Mouse (Mus musculus) lung, embryonic 15.5 days (tissue): ENCODE results near the gene Six5. TPM values are rescaled to one million over a fixed set of nuclear protein-coding genes. Genes with fewer than 3 reads are reported as not detected.

Source experiments
- ATAC-seq: fragments of 200-750 bp; cut with Nextera tagmentation; 2 replicates; pipeline ENCODE4 v1.8.0; 2017; ENCODE audit warnings: moderate number of reproducible peaks, borderline replicate concordance; ENCODE audit not compliant: low FRiP score, low TSS enrichment; ENCODE audit errors: extremely low read depth
- H3K27ac ChIP-seq: fragments of 300-500 bp; sonication (generic); 2 replicates; pipeline ENCODE4 v1.5.1; 2015; ENCODE audit warnings: moderate library complexity, mild to moderate bottlenecking, inconsistent platforms
- H3K27me3 ChIP-seq: fragments of 300-500 bp; sonication (generic); 2 replicates; pipeline ENCODE4 v1.6.1; 2015; ENCODE audit warnings: inconsistent platforms
- H3K36me3 ChIP-seq: fragments of 300-500 bp; sonication (generic); 2 replicates; pipeline ENCODE4 v1.6.1; 2015; ENCODE audit warnings: inconsistent platforms
- H3K4me1 ChIP-seq: fragments of 300-500 bp; sonication (generic); 2 replicates; pipeline ENCODE4 v1.6.1; 2015; ENCODE audit warnings: inconsistent platforms
- H3K4me2 ChIP-seq: fragments of 300-500 bp; sonication (generic); 2 replicates; pipeline ENCODE4 v1.6.1; 2015; ENCODE audit warnings: inconsistent platforms, mild to moderate bottlenecking, moderate library complexity
- H3K4me3 ChIP-seq: fragments of 300-500 bp; sonication (generic); 2 replicates; pipeline ENCODE4 v1.5.1; 2015; ENCODE audit warnings: mild to moderate bottlenecking, inconsistent platforms
- H3K9ac ChIP-seq: fragments of 300-500 bp; sonication (generic); 2 replicates; pipeline ENCODE4 v1.6.1; 2015; ENCODE audit warnings: inconsistent platforms
- H3K9me3 ChIP-seq: fragments of 300-500 bp; sonication (generic); 2 replicates; pipeline ENCODE4 v1.6.1; 2016; ENCODE audit warnings: inconsistent platforms
- WGBS: fragments of 180-500 bp; shearing (Covaris S2); methylation state at CpG from one replicate; pipeline ENCODE4 v1.1.7; 2015; 5-methylcytosine and 5-hydroxymethylcytosine counted together
- polyA plus RNA-seq: library from polyadenylated mRNA; unstranded; fragments of >200 nt; fragmentation: Nextera tagmentation; extraction: Ambion mirVana; gene quantifications from 2 replicates; pipeline ENCODE4 v1.2.1, GENCODE M21; 2015

The Six5 gene
- polyA plus RNA-seq: 9.5 and 9.7 TPM in 2 replicates

DNA sequence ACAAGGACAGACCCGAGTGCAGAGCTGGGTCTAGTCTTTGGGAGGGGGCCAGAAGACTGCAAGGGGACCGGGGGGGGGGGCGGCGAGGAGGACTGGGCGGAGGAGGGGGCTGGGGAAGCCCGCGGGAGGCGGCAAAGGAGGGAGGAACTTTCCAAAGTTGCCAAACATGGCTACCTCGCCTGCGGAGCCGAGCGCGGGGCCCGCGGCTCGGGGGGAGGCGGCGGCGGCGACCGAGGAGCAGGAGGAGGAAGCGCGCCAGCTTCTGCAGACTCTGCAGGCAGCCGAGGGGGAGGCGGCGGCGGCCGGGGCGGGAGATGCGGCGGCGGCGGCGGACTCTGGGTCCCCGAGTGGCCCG lies at the start of gene Six5:
Six5 (plus strand) TSS at position 124 of the 355 bp plus-strand sequence.
- 1% methylated on average over 23 of the region's 36 CpGs for WGBS
- peaks cover 46% of the 10 kb centered on the region for H3K4me1 ChIP-seq
- peaks cover 25% of the 10 kb centered on the region for H3K36me3 ChIP-seq
- peak within 1 kb of the TSS; percentile 91 for H3K9ac ChIP-seq
- H3K27ac ChIP-seq: peak within 1 kb of the TSS; percentile 99
- H3K9me3 ChIP-seq: no peaks in the 10 kb centered on the region
- H3K4me3 ChIP-seq: peak within 1 kb of the TSS; percentile 86
- no peaks in the 10 kb centered on the region for H3K27me3 ChIP-seq
- ATAC-seq: peak; percentile 21; the same call in 1 of the 2 replicates
- peak within 1 kb of the TSS; percentile 92 for H3K4me2 ChIP-seq

DNA sequence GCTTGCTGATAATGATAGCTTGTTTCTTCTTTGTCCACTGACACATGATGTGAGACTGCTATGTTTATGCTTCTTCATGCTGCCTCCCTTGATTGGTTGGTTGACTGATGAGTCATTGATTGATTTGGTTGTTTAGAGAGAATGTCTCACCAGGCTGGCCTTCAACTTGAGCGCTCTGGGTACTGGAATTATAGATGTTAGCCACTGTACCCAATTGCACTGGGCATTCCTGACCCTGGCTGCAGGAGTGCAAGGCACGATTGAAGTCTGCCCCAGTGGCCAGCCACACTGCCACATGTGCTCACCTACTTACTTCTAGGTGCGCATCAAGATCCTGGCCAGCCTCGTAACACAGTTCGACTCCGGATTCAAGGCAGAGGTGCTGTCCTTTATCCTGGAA lies 49.8 kb upstream of the Six5 start:
- Histone ChIP-seq H3K27me3 (no peaks in the 10 kb centered on the region), H3K4me3 (no peak overlapping the region), H3K4me2 (no peak overlapping the region), H3K4me1 (no peaks in the 10 kb centered on the region), H3K27ac (no peak overlapping the region), H3K9me3 (no peaks in the 10 kb centered on the region), H3K9ac (no peak overlapping the region), H3K36me3 (peaks cover 98% of the 10 kb centered on the region)
- ATAC-seq: no peak
- 90% methylated on average over 6 of the region's 6 CpGs for WGBS

DNA sequence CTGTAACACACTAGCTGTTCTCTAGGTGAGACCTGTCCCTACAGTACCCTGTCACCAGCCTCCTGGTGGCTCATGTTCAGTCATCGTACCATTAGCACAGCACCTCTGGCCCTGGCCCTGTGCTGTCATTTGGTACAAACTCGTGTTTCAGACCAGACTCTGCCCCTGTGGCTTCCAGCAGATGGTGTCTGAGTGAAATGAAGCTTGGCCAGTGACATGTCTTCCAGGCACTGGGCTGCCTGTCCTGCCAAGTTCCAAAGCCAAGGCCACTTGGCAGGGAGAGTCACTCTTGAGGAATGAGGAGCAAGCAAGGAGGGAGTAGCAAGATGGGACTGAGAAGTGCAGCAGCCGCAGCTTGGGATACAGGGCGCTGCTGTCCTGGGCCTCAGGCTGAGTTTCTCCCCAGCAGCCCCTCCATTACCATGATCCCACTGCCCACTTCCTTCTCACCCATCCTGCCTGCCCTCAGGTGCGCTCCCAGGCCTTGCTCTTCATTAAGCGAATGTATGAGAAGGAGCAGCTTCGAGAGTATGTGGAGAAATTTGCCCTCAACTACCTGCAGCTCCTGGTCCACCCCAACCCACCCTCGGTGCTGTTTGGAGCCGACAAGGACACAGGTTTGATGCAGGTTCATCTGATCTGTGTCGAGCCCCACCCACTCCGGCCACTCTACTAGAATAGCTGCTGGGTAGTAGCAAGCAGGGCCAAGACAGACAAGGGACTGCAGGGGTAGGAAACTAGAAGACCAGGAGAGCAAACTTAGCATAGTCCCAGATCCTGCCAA lies 47.9 kb upstream of the Six5 start:
- Histone ChIP-seq H3K36me3 (peaks cover 98% of the 10 kb centered on the region), H3K4me1 (no peaks in the 10 kb centered on the region), H3K27ac (no peak overlapping the region), H3K4me3 (no peak overlapping the region), H3K9ac (no peak overlapping the region), H3K9me3 (no peaks in the 10 kb centered on the region), H3K27me3 (no peaks in the 10 kb centered on the region), H3K4me2 (no peak overlapping the region)
- no peak for ATAC-seq
- WGBS: 87% methylated on average over 11 of the region's 11 CpGs

DNA sequence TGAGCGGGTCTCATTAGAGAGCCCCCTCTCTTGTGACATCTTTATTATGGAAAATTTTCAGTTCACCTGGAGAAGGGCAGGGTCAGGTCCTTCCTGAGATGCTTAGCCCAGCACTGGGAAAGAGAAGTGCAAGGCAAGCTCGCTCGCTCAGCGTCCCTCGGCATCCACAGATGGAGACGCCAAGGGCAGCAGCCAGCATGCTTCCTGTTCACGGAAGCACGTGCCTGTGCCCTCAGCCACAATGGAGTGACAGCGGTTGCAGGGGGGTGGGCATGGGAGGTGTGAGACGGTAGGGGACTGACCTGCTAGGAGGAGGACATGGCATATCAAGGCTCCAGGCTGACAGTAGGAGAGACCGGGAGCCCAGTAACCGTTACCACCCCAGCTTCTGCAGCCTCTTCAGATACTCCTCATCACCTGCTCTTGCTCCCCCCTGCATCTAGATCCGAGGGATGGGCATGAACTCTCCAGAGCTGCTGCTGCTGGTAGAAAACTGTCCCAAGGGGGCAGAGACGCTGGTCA lies 46.3 kb upstream of the Six5 start:
- 84% methylated on average over 14 of the region's 14 CpGs for WGBS
- Histone ChIP-seq H3K27ac (no peak overlapping the region), H3K4me3 (no peak overlapping the region), H3K9ac (no peak overlapping the region), H3K27me3 (no peaks in the 10 kb centered on the region), H3K4me2 (no peak overlapping the region), H3K4me1 (no peaks in the 10 kb centered on the region), H3K36me3 (peaks cover 89% of the 10 kb centered on the region), H3K9me3 (no peaks in the 10 kb centered on the region)
- no peak for ATAC-seq

DNA sequence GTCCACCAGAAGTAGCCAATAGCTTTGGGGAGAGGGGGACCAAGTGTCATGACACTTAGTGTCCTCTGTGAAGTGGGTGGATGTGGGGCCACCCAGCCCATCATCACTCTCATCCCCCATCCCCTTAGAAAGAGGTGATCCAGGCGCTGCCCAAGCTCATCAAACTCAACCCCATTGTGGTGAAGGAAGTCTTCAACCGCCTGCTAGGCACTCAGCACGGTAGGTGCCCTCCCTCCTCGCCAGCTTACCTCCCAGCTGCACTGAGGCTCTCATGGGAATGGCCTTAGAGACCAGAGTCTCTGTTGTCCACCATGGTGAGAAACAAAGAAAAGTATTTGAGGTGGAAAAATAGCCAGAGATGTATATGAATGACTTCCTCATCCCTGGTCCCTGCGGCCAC lies 45.1 kb upstream of the Six5 start:
- Histone ChIP-seq H3K4me1 (no peaks in the 10 kb centered on the region), H3K27ac (no peak overlapping the region), H3K27me3 (no peaks in the 10 kb centered on the region), H3K4me3 (no peak overlapping the region), H3K9me3 (no peaks in the 10 kb centered on the region), H3K36me3 (peaks cover 78% of the 10 kb centered on the region), H3K9ac (no peak overlapping the region), H3K4me2 (no peak overlapping the region)
- 86% methylated on average over 5 of the region's 5 CpGs for WGBS
- no peak for ATAC-seq

DNA sequence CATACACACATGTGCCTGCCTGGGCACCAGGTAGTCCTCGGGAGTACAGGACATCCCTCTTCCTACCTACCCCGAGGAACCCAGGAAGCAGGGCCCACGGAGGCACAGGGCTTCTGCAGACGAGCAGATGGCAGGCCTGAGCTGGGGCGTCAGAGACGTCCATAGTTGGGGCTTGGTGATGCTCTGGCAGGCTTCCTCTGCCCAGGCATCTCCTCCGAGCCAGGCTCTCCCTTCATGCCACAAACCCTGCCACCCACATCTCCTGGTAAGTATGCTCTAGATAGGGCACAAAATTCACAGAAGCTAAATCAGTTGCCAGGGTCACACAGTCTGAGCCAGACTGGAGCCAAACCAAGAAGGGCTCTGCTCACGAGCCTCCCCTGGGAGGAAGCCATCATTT lies 44.2 kb upstream of the Six5 start:
- Histone ChIP-seq H3K9ac (no peak overlapping the region), H3K36me3 (peaks cover 69% of the 10 kb centered on the region), H3K4me3 (no peak overlapping the region), H3K4me2 (no peak overlapping the region), H3K27me3 (no peaks in the 10 kb centered on the region), H3K4me1 (no peaks in the 10 kb centered on the region), H3K9me3 (no peaks in the 10 kb centered on the region), H3K27ac (no peak overlapping the region)
- no peak for ATAC-seq
- WGBS: 84% methylated on average over 8 of the region's 8 CpGs

DNA sequence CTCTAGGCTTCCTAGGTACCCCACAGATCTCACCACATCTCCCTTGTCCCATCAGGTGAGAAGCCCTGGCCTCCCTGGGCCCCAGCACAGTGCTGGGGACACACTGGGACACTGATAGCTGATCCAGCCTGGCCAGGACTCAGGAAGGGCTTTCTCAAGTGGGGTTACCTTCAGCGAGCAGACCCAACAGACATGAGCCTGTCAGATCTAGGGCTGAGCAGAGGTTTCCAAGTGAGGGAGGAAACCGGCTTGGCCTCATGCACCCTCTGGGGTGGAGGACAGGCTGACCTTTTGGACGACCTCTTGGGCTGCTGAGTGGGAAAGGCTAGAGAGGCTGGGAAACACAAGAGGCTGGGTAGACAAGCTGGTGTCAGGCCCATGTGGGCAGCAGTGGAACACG lies 43.2 kb upstream of the Six5 start:
- ATAC-seq: no peak
- WGBS: 59% methylated on average over 4 of the region's 4 CpGs
- H3K36me3 ChIP-seq: peaks cover 59% of the 10 kb centered on the region

DNA sequence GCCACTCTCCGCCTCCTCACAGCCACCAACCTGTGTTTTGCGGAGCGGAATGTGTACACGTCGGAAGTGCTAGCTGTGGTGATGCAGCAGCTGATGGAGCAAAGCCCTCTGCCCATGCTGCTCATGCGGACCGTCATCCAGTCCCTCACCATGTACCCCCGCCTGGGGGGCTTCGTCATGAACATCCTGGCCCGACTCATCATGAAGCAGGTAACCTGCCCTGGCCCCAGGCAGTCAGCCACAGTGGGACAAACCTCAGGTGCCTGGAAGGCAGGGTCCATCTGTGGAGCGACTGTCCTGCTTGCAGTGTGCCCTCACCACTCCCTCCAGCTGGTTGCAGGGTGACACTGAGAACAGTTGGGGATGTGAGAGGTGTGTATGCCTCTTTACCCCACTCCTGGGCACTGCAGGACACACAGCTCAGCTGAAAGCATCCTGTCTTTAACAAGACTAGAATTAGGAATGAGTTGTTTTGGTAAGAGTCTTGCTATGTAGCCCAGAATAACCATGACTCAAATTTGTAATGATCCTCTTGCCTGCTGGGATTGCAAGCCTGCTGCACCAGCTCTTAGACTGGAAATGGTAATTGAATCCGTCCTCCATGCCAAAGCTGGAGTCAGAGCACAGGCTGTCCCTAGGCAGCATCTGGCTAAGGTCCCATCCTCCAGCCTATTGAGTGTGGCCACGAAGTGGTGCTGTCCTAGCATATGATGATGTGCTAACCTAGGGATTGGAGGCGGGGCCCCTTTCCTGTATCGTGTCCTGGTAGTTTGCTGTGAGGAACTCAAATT lies 41.9 kb upstream of the Six5 start:
- Histone ChIP-seq H3K36me3 (peaks cover 46% of the 10 kb centered on the region), H3K9me3 (no peaks in the 10 kb centered on the region), H3K27ac (no peak overlapping the region), H3K4me3 (no peak overlapping the region), H3K4me1 (no peaks in the 10 kb centered on the region), H3K4me2 (no peak overlapping the region), H3K9ac (no peak overlapping the region), H3K27me3 (no peaks in the 10 kb centered on the region)
- no peak for ATAC-seq
- WGBS: 85% methylated on average over 15 of the region's 15 CpGs

More for the DNA sequence above, 43.2 kb upstream of the Six5 start:
- no peak overlapping the region for H3K4me3 ChIP-seq
- no peaks in the 10 kb centered on the region for H3K4me1 ChIP-seq
- no peak overlapping the region for H3K9ac ChIP-seq
- H3K4me2 ChIP-seq: no peak overlapping the region
- H3K9me3 ChIP-seq: no peaks in the 10 kb centered on the region
- H3K27ac ChIP-seq: no peak overlapping the region
- H3K27me3 ChIP-seq: no peaks in the 10 kb centered on the region

DNA sequence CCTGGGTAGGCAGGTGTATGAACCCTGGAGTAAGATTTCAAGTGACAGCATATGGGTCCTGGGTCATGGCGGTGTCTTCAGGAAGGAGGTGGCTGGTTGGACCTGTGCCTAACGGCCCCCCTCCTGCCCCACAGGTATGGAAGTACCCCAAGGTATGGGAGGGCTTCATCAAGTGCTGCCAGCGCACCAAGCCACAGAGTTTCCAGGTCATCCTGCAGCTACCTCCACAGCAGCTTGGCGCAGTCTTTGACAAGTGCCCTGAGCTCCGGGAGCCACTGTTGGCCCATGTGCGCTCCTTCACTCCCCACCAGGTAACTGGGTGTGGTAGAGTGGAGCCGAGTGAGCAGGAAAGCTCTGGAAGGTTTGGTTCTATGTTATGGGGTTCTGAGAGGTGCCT lies 41.3 kb upstream of the Six5 start:
- H3K36me3 ChIP-seq: peaks cover 40% of the 10 kb centered on the region
- WGBS: 84% methylated on average over 7 of the region's 7 CpGs
- H3K27me3 ChIP-seq: no peaks in the 10 kb centered on the region
- H3K9ac ChIP-seq: no peak overlapping the region
- no peak for ATAC-seq
- no peak overlapping the region for H3K4me3 ChIP-seq
- no peaks in the 10 kb centered on the region for H3K4me1 ChIP-seq
- no peaks in the 10 kb centered on the region for H3K9me3 ChIP-seq
- no peak overlapping the region for H3K4me2 ChIP-seq
- no peak overlapping the region for H3K27ac ChIP-seq

DNA sequence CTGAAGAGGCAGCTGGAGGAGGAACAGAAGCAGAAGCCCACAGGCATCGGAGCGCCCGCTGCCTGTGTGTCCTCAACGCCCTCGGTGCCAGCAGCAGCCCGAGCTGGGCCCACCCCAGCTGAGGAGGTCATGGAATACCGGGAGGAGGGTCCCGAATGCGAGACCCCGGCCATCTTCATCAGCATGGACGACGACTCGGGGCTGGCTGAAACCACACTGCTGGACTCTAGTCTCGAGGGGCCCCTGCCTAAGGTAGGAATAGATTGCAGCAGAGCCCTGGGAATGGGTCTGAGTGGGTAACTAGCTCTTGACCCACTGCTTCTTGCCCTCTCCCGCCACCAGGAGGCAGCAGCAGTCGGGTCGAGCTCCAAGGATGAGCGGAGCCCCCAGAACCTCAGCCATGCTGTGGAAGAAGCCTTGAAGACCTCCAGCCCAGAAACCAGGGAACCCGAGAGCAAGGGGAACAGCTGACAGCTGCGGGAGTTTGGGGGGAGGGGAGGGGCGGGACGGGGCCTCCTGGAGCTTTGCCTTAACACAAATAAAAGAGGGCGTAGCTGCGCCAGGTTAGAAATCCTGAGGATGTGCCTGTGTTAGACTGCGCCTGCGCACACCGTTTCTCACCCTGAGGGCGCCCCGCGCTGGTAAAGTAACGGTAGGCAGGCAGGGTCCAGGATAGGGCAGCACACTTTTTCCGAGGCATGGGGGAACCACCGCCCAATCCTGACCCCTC lies 40.2 kb upstream of the Six5 start, which contains the start of gene Rsph6a:
Rsph6a (plus strand) TSS at position 644 of the 730 bp plus-strand sequence.
- ATAC-seq: no peak; the same call in 1 of the 2 replicates
- Histone ChIP-seq H3K27ac (no peak within 1 kb of the TSS), H3K36me3 (peaks cover 31% of the 10 kb centered on the region), H3K27me3 (no peaks in the 10 kb centered on the region), H3K4me3 (no peak within 1 kb of the TSS), H3K4me2 (no peak within 1 kb of the TSS), H3K9me3 (no peaks in the 10 kb centered on the region), H3K9ac (0 out of 2 replicates have a peak within 1 kb of the TSS, but pooled peaks have one; percentile 7), H3K4me1 (no peaks in the 10 kb centered on the region)
- WGBS: 34% methylated on average over 33 of the region's 33 CpGs

DNA sequence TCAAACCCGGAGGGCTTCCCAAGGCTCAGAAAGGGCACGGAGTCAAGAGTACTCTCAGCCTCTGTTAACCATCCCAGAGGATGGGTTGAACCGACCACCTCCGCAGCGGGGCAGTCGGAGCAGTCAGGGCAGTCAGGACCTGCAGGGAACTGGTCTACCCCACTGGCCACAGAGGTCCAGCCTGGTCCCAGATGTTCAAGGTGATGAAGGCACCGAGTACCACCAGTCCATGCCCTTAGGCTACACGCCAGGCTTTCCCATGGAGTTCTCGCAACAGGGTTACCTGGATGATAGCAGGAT lies 39.7 kb upstream of the Six5 start:
- Histone ChIP-seq H3K4me3 (no peak overlapping the region), H3K4me2 (no peak overlapping the region)

More for the DNA sequence above, 39.7 kb upstream of the Six5 start:
- Histone ChIP-seq H3K9me3 (no peaks in the 10 kb centered on the region), H3K27ac (no peak overlapping the region), H3K9ac (no peak overlapping the region), H3K27me3 (no peaks in the 10 kb centered on the region), H3K36me3 (peaks cover 26% of the 10 kb centered on the region), H3K4me1 (no peaks in the 10 kb centered on the region)
- WGBS: 74% methylated on average over 9 of the region's 9 CpGs
- no peak for ATAC-seq
